Mouse (Mus musculus): ENCODE measurements around the gene Bmpr2. TPM values are rescaled to one million over a fixed set of nuclear protein-coding genes. Genes with fewer than 3 reads are reported as not detected.

The Bmpr2 gene
- polyA plus RNA-seq, 1 experiment from 2014 or later, result 5.2 TPM

GRCm38 (mm10) chr1:59907700-59908099, 144.5 kb downstream of the Bmpr2 start:
- no peaks in the 10 kb centered on the region for H3K36me3 ChIP-seq (ENCODE audit: control insufficient read depth, insufficient read depth, low read length)
- H3K9ac ChIP-seq (ENCODE audit: low read depth, low read length), result no peak overlapping the region
- no peak overlapping the region for H3K4me3 ChIP-seq (ENCODE audit: low read depth, low read length)
- ATAC-seq (replicated peaks; ENCODE audit: low FRiP score) (no peak), DNase-seq (ENCODE audit: low spot score) (no peak)
- H3K27ac ChIP-seq (ENCODE audit: low read depth, low read length), result no peak overlapping the region
- no peaks in the 10 kb centered on the region for H3K27me3 ChIP-seq (replicated peaks; ENCODE audit: control insufficient read depth, insufficient read depth, low read length)
- WGBS, result 39% methylated on average over 2 of the region's 2 CpGs
- no peaks in the 10 kb centered on the region for H3K9me3 ChIP-seq (ENCODE audit: control insufficient read depth, low read length)
- no peak overlapping the region for H3K4me2 ChIP-seq
- 0 out of 2 replicates have a peak, but pooled peaks cover 7% of the 10 kb centered on the region for H3K4me1 ChIP-seq (replicated peaks; ENCODE audit: control insufficient read depth, insufficient read depth, low read length)

GRCm38 (mm10) chr1:59910941-59911340, 147.7 kb downstream of the Bmpr2 start:
- Histone ChIP-seq H3K4me1 (replicated peaks; ENCODE audit: control insufficient read depth, insufficient read depth, low read length) (peaks cover 18% of the 10 kb centered on the region), H3K9ac (ENCODE audit: low read depth, low read length) (no peak overlapping the region), H3K27me3 (replicated peaks; ENCODE audit: control insufficient read depth, insufficient read depth, low read length) (no peaks in the 10 kb centered on the region), H3K36me3 (ENCODE audit: control insufficient read depth, insufficient read depth, low read length) (no peaks in the 10 kb centered on the region), H3K4me3 (ENCODE audit: low read depth, low read length) (no peak overlapping the region), H3K4me2 (no peak overlapping the region), H3K9me3 (ENCODE audit: control insufficient read depth, low read length) (no peaks in the 10 kb centered on the region), H3K27ac (ENCODE audit: low read depth, low read length) (no peak overlapping the region)
- DNase-seq (ENCODE audit: low spot score), result no peak
- no peak for ATAC-seq (replicated peaks; ENCODE audit: low FRiP score)
- 89% methylated on average over 1 of the region's 1 CpGs for WGBS

GRCm38 (mm10) chr1:59912413-59913157, 149.4 kb downstream of the Bmpr2 start, which contains the start of gene Fam117b:
TSS of gene Fam117b (plus strand) at chr1:59913006.
- peak within 1 kb of the TSS; percentile 96 for H3K9ac ChIP-seq (ENCODE audit: low read depth, low read length)
- no peaks in the 10 kb centered on the region for H3K27me3 ChIP-seq (replicated peaks; ENCODE audit: control insufficient read depth, insufficient read depth, low read length)
- ATAC-seq (replicated peaks; ENCODE audit: low FRiP score) (peak; percentile 96), DNase-seq (ENCODE audit: low spot score) (peak; percentile 97)
- peak within 1 kb of the TSS; percentile 99 for H3K4me3 ChIP-seq (ENCODE audit: low read depth, low read length)
- peak within 1 kb of the TSS; percentile 79 for H3K4me2 ChIP-seq
- under 1% methylated on average over 72 of the region's 72 CpGs for WGBS
- H3K36me3 ChIP-seq (ENCODE audit: control insufficient read depth, insufficient read depth, low read length), result no peaks in the 10 kb centered on the region
- H3K4me1 ChIP-seq (replicated peaks; ENCODE audit: control insufficient read depth, insufficient read depth, low read length), result peaks cover 23% of the 10 kb centered on the region
- peak within 1 kb of the TSS; percentile 94 for H3K27ac ChIP-seq (ENCODE audit: low read depth, low read length)
- H3K9me3 ChIP-seq (ENCODE audit: control insufficient read depth, low read length), result no peaks in the 10 kb centered on the region

- DNase-seq (ENCODE audit: low spot score) (peak; percentile 77), ATAC-seq (replicated peaks; ENCODE audit: low FRiP score) (peak; percentile 49)
- Histone ChIP-seq H3K4me2 (peak overlapping the region; percentile 79), H3K9ac (ENCODE audit: low read depth, low read length) (peak overlapping the region; percentile 96), H3K4me1 (replicated peaks; ENCODE audit: control insufficient read depth, insufficient read depth, low read length) (peaks cover 30% of the 10 kb centered on the region), H3K4me3 (ENCODE audit: low read depth, low read length) (peak overlapping the region; percentile 99), H3K27me3 (replicated peaks; ENCODE audit: control insufficient read depth, insufficient read depth, low read length) (no peaks in the 10 kb centered on the region), H3K36me3 (ENCODE audit: control insufficient read depth, insufficient read depth, low read length) (no peaks in the 10 kb centered on the region), H3K27ac (ENCODE audit: low read depth, low read length) (peak overlapping the region; percentile 94), H3K9me3 (ENCODE audit: control insufficient read depth, low read length) (no peaks in the 10 kb centered on the region)
- under 1% methylated on average over 83 of the region's 98 CpGs for WGBS
These were observed 150.1 kb downstream of the Bmpr2 start for GRCm38 (mm10) chr1:59913195-59913868.

GRCm38 (mm10) chr1:59913869-59914225, 150.6 kb downstream of the Bmpr2 start:
- Histone ChIP-seq H3K9ac (ENCODE audit: low read depth, low read length) (peak overlapping the region; percentile 96), H3K4me2 (peak overlapping the region; percentile 79), H3K4me1 (replicated peaks; ENCODE audit: control insufficient read depth, insufficient read depth, low read length) (peaks cover 30% of the 10 kb centered on the region), H3K27ac (ENCODE audit: low read depth, low read length) (peak overlapping the region; percentile 94), H3K36me3 (ENCODE audit: control insufficient read depth, insufficient read depth, low read length) (no peaks in the 10 kb centered on the region), H3K4me3 (ENCODE audit: low read depth, low read length) (peak overlapping the region; percentile 99), H3K27me3 (replicated peaks; ENCODE audit: control insufficient read depth, insufficient read depth, low read length) (no peaks in the 10 kb centered on the region), H3K9me3 (ENCODE audit: control insufficient read depth, low read length) (no peaks in the 10 kb centered on the region)
- WGBS, result 6% methylated on average over 12 of the region's 12 CpGs
- DNase-seq (ENCODE audit: low spot score), result no peak
- no peak for ATAC-seq (replicated peaks; ENCODE audit: low FRiP score)

GRCm38 (mm10) chr1:59914799-59915198, 151.6 kb downstream of the Bmpr2 start:
- H3K4me3 ChIP-seq (ENCODE audit: low read depth, low read length), result peak overlapping the region; percentile 99
- peak; percentile 28; the same call in 1 of the 2 replicates for ATAC-seq (replicated peaks; ENCODE audit: low FRiP score)

GRCm38 (mm10) chr1:59915843-59916610, 152.8 kb downstream of the Bmpr2 start:
- peak overlapping the region; percentile 40; the same call in 1 of the 2 replicates for H3K9ac ChIP-seq (ENCODE audit: low read depth, low read length)
- H3K4me2 ChIP-seq, result peak overlapping the region; percentile 79; the same call in 1 of the 2 replicates
- peaks cover 30% of the 10 kb centered on the region for H3K4me1 ChIP-seq (replicated peaks; ENCODE audit: control insufficient read depth, insufficient read depth, low read length)
- H3K4me3 ChIP-seq (ENCODE audit: low read depth, low read length), result no peak overlapping the region; the same call in 1 of the 2 replicates
- ATAC-seq (replicated peaks; ENCODE audit: low FRiP score) (no peak), DNase-seq (ENCODE audit: low spot score) (no peak)
- no peaks in the 10 kb centered on the region for H3K36me3 ChIP-seq (ENCODE audit: control insufficient read depth, insufficient read depth, low read length)
- WGBS, result 85% methylated on average over 10 of the region's 10 CpGs
- H3K9me3 ChIP-seq (ENCODE audit: control insufficient read depth, low read length), result no peaks in the 10 kb centered on the region
- H3K27me3 ChIP-seq (replicated peaks; ENCODE audit: control insufficient read depth, insufficient read depth, low read length), result no peaks in the 10 kb centered on the region
- H3K27ac ChIP-seq (ENCODE audit: low read depth, low read length), result no peak overlapping the region

More at GRCm38 (mm10) chr1:59914799-59915198, 151.6 kb downstream of the Bmpr2 start:
- H3K9ac ChIP-seq (ENCODE audit: low read depth, low read length), result peak overlapping the region; percentile 96; the same call in 1 of the 2 replicates
- H3K4me2 ChIP-seq, result peak overlapping the region; percentile 79
- H3K9me3 ChIP-seq (ENCODE audit: control insufficient read depth, low read length), result no peaks in the 10 kb centered on the region
- H3K27me3 ChIP-seq (replicated peaks; ENCODE audit: control insufficient read depth, insufficient read depth, low read length), result no peaks in the 10 kb centered on the region
- no peaks in the 10 kb centered on the region for H3K36me3 ChIP-seq (ENCODE audit: control insufficient read depth, insufficient read depth, low read length)
- WGBS, result 30% methylated on average over 3 of the region's 3 CpGs
- H3K27ac ChIP-seq (ENCODE audit: low read depth, low read length), result peak overlapping the region; percentile 94
- H3K4me1 ChIP-seq (replicated peaks; ENCODE audit: control insufficient read depth, insufficient read depth, low read length), result peaks cover 30% of the 10 kb centered on the region
- no peak for DNase-seq (ENCODE audit: low spot score)

- Histone ChIP-seq H3K4me2 (no peak overlapping the region), H3K27ac (ENCODE audit: low read depth, low read length) (no peak overlapping the region), H3K9ac (ENCODE audit: low read depth, low read length) (no peak overlapping the region), H3K36me3 (ENCODE audit: control insufficient read depth, insufficient read depth, low read length) (no peaks in the 10 kb centered on the region), H3K4me3 (ENCODE audit: low read depth, low read length) (no peak overlapping the region), H3K27me3 (replicated peaks; ENCODE audit: control insufficient read depth, insufficient read depth, low read length) (no peaks in the 10 kb centered on the region), H3K9me3 (ENCODE audit: control insufficient read depth, low read length) (no peaks in the 10 kb centered on the region), H3K4me1 (replicated peaks; ENCODE audit: control insufficient read depth, insufficient read depth, low read length) (peaks cover 30% of the 10 kb centered on the region)
- ATAC-seq (replicated peaks; ENCODE audit: low FRiP score) (no peak), DNase-seq (ENCODE audit: low spot score) (no peak)
- 67% methylated on average over 3 of the region's 3 CpGs for WGBS
These were observed 154.2 kb downstream of the Bmpr2 start for GRCm38 (mm10) chr1:59917401-59917800.
